Mouse (Mus musculus) liver, postnatal 0 days (tissue): Measurements from ENCODE around the gene Ift52.

Source experiments
- CTCF ChIP-seq: sonication (generic); IDR thresholded peaks from 2 replicates; pipeline ENCODE4 v1.5.1; 2016; ENCODE audit warnings: antibody characterized with exemption, low read depth
- EP300 ChIP-seq: IDR thresholded peaks from 2 replicates; pipeline ENCODE4 v1.6.1; 2016; ENCODE audit warnings: antibody characterized with exemption, low read depth, mild to moderate bottlenecking

GRCm38 (mm10) chr2:162987218-162987617 lies 29.9 kb upstream of the Ift52 start, which contains the start of gene Sgk2:
- TF ChIP-seq EP300 = no peak
- TF ChIP-seq CTCF = no peak
